Mouse (Mus musculus): ENCODE results near the gene Cenpi. TPM values are rescaled to one million over a fixed set of nuclear protein-coding genes. Genes with fewer than 3 reads are reported as not detected.

The Cenpi gene
- 24.5 and 26.6 TPM in 2 replicates for polyA plus RNA-seq (2015; fragmentation: Nextera tagmentation; extraction: Ambion mirVana)

DNA sequence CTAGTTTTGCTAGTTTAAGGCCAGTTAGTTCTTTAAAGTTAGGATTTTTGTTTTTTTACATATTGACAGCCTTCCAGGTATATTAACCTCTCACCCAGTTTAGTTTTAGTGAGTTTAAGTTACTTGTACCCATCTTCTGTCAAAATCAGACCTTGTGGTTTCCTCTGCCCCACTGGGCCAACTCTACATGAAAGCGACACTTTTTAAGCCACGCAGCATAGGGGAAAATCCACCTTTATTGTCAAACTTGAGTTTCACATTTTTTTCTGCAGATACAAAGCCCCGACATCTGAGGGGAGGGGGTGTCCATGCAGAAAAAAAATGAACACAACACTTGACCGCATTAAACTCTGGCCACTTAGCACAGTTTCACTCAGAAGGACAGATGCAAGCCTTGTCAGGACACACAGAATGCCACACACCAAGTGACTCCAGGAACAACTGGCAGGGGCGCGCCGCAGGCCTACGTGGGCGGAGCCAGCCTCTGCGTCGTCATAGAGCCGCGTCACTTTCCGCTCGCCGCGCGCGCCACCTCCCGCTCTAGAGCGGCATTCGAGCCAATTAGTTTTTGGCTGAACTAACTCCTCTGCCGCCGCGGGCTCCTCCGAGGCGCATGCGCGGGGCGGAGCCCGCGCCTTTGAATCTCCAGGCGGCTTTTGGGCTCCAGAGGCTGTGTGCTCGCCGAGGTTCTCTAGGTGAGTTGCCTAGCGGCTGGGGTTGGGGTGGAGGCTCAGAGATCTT lies at the start of gene Cenpi:
Gene Cenpi (plus strand): TSS at position 551 of the 741 bp plus-strand sequence.
- Histone ChIP-seq H3K36me3 (no peaks in the 10 kb centered on the region), H3K27me3 (replicated peaks) (no peaks in the 10 kb centered on the region), H3K4me3 (replicated peaks) (peak within 1 kb of the TSS; percentile 45), H3K4me1 (replicated peaks) (no peaks in the 10 kb centered on the region), H3K9me3 (no peaks in the 10 kb centered on the region), H3K27ac (no peak within 1 kb of the TSS), H3K9ac (peak within 1 kb of the TSS; percentile 36), H3K4me2 (replicated peaks) (peak within 1 kb of the TSS; percentile 54)
- peak; percentile 98 for ATAC-seq
- WGBS, result 22% methylated on average over 36 of the region's 36 CpGs

GRCm38 (mm10) chrX:134261191-134261590 lies 46.7 kb upstream of the Cenpi start:
- 70% methylated on average over 5 of the region's 5 CpGs for WGBS
- Histone ChIP-seq H3K4me2 (replicated peaks) (no peak overlapping the region), H3K27ac (no peak overlapping the region), H3K27me3 (replicated peaks) (no peaks in the 10 kb centered on the region), H3K36me3 (no peaks in the 10 kb centered on the region), H3K4me3 (replicated peaks) (no peak overlapping the region), H3K9ac (no peak overlapping the region), H3K9me3 (no peaks in the 10 kb centered on the region), H3K4me1 (replicated peaks) (no peaks in the 10 kb centered on the region)
- ATAC-seq, result no peak

DNA sequence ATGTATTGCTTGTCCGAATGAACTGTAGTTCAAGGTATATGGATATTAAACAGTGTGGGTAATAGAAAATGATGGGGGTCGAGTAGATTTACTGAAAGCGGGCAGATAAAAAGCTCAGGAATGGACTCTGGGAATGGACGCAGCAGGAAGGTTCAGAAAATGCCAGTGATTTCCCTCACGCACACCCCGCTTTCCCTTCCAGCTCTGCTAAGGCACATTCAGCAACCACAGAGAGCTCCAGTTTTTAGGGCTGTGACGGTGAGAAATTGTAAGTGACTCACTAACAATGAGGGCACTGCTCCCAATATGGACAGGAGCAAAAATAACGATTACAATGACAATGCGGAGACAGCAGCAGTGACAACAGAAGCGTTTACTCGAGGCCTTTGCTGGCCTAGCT lies 45.8 kb upstream of the Cenpi start:
- H3K36me3 ChIP-seq, result no peaks in the 10 kb centered on the region
- H3K27me3 ChIP-seq (replicated peaks), result no peaks in the 10 kb centered on the region
- H3K4me2 ChIP-seq (replicated peaks), result no peak overlapping the region
- no peaks in the 10 kb centered on the region for H3K9me3 ChIP-seq
- H3K4me3 ChIP-seq (replicated peaks), result no peak overlapping the region
- H3K27ac ChIP-seq, result no peak overlapping the region
- 83% methylated on average over 11 of the region's 11 CpGs for WGBS
- H3K9ac ChIP-seq, result no peak overlapping the region
- H3K4me1 ChIP-seq (replicated peaks), result no peaks in the 10 kb centered on the region
- ATAC-seq, result no peak

DNA sequence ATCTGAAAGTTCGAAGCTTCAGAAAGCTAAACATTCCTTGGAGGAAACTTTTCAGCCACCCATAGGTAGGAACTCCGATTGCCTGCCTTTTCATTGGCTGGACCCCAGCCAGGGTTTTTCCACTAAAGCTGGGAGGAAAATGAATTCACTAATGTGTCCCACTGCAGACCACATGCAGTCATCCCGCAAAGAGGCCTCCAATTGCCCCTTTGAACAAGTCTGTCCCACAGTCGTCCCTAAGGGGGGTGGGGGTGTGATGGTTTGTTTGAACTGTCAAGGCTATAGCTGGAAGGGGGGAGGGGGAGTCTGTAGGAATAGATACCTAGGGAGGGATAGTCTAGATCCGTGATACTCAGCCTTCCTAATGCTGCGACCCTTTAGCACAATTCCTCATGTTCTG lies 32.2 kb upstream of the Cenpi start:
- Histone ChIP-seq H3K36me3 (no peaks in the 10 kb centered on the region), H3K27ac (peak overlapping the region; percentile 82; the same call in 1 of the 2 replicates), H3K9ac (no peak overlapping the region), H3K4me2 (replicated peaks) (peak overlapping the region; percentile 53), H3K9me3 (no peaks in the 10 kb centered on the region), H3K4me1 (replicated peaks) (no peaks in the 10 kb centered on the region), H3K27me3 (replicated peaks) (no peaks in the 10 kb centered on the region), H3K4me3 (replicated peaks) (peak overlapping the region; percentile 39)
- peak; percentile 13 for ATAC-seq
- WGBS, result 27% methylated on average over 6 of the region's 6 CpGs

DNA sequence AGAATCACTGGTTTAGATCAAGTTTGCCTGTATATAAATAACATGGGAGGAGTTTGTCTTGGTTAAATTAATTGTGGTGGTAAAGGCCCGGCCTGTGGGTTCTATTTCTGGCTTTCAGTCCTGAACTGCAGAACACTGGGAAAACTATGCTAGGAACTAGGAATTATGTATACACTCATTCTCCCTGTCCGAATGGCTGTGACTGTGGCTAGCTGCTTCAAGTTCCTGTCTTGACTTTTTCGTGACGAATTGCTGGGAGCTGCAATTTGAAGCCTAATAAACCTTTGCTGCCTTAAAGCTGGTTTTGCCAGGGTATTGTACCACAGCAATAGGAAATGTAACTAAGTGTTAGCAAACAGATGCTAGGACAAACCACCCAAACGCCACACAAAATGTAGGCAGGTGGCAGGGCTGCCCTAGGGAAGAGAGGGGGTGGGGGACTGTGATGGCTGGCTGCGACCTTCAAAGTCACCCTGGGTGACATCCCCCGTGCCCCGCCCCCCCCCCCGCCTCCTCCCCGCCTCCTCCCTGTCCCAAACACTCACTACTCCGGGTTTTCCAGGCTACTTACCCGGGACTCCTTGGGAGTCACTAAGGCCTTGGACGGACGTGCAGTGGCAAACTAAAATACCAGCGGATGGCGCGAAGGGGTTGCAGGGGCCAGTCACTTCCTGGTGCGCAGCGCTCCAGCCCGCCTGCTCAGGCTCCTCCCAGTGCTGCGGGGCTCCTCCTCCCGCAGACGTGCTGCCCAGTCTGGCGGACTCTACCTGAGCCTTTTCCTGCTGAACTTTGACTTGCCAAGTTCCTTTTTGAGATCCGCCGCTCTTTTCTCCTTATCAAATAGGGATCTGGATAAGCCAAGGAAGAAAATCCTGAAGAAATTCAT lies 31.4 kb upstream of the Cenpi start, which contains the start of gene Trmt2b:
Gene Trmt2b (minus strand): TSS at position 710 of the 886 bp plus-strand sequence.
- peak within 1 kb of the TSS; percentile 23; the same call in 1 of the 2 replicates for H3K9ac ChIP-seq
- peak; percentile 97 for ATAC-seq

GRCm38 (mm10) chrX:134280531-134280930 lies 27.4 kb upstream of the Cenpi start:
- H3K4me3 ChIP-seq (replicated peaks), result no peak overlapping the region
- H3K9me3 ChIP-seq, result no peaks in the 10 kb centered on the region
- no peaks in the 10 kb centered on the region for H3K27me3 ChIP-seq (replicated peaks)
- 87% methylated on average over 3 of the region's 3 CpGs for WGBS
- H3K4me1 ChIP-seq (replicated peaks), result no peaks in the 10 kb centered on the region
- H3K9ac ChIP-seq, result no peak overlapping the region
- no peak overlapping the region for H3K27ac ChIP-seq
- no peak for ATAC-seq
- H3K36me3 ChIP-seq, result no peaks in the 10 kb centered on the region
- no peak overlapping the region for H3K4me2 ChIP-seq (replicated peaks)

More for the DNA sequence above, 31.4 kb upstream of the Cenpi start, which contains the start of gene Trmt2b:
- H3K4me3 ChIP-seq (replicated peaks), result peak within 1 kb of the TSS; percentile 39
- H3K4me1 ChIP-seq (replicated peaks), result no peaks in the 10 kb centered on the region
- H3K27ac ChIP-seq, result peak within 1 kb of the TSS; percentile 82
- no peaks in the 10 kb centered on the region for H3K9me3 ChIP-seq
- WGBS, result 15% methylated on average over 22 of the region's 26 CpGs
- H3K27me3 ChIP-seq (replicated peaks), result no peaks in the 10 kb centered on the region
- H3K36me3 ChIP-seq, result no peaks in the 10 kb centered on the region
- peak within 1 kb of the TSS; percentile 53 for H3K4me2 ChIP-seq (replicated peaks)

DNA sequence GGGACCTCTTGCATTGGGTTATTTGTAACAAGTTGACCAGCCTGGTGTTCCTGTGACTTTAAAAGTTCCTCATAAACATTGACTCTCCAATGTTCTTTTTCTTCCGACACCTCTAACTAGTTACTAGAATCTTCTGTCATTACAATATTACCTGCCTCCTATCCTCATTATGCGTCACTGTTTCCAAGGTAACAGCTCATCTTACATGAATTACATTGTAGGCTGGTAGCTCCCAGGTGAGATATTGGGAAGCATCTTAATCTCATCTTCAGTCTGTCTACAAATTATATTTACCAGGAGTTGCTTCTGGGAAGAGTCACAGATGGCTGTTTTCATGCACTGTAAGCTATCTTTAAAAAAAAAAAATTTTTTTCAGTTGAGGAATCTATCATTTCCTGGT lies 22.8 kb upstream of the Cenpi start:
- no peaks in the 10 kb centered on the region for H3K36me3 ChIP-seq
- 87% methylated on average over 2 of the region's 2 CpGs for WGBS
- no peaks in the 10 kb centered on the region for H3K9me3 ChIP-seq
- no peak overlapping the region for H3K27ac ChIP-seq
- no peak overlapping the region for H3K4me2 ChIP-seq (replicated peaks)
- no peaks in the 10 kb centered on the region for H3K4me1 ChIP-seq (replicated peaks)
- no peak for ATAC-seq
- H3K27me3 ChIP-seq (replicated peaks), result no peaks in the 10 kb centered on the region
- H3K4me3 ChIP-seq (replicated peaks), result no peak overlapping the region
- no peak overlapping the region for H3K9ac ChIP-seq

DNA sequence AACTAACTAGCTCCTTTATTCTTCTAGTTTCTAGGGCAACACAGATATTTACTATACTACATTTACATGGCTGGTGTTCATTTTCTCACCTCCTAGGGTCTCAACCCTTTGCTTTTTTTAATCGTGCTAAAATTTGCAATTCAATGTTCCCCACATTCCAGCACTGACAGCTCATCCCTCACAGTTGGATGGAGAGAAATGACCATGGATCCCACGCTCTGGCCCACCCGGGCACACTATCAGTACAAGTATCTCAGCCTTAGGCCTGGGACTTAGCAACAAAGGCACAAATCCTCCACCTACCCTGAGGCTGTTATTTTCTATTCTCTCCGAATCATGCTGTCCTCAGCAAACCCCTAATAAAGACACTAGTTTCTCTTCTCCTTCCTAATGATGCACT lies 22.1 kb upstream of the Cenpi start:
- 70% methylated on average over 4 of the region's 4 CpGs for WGBS
- Histone ChIP-seq H3K27ac (no peak overlapping the region), H3K9ac (no peak overlapping the region)

DNA sequence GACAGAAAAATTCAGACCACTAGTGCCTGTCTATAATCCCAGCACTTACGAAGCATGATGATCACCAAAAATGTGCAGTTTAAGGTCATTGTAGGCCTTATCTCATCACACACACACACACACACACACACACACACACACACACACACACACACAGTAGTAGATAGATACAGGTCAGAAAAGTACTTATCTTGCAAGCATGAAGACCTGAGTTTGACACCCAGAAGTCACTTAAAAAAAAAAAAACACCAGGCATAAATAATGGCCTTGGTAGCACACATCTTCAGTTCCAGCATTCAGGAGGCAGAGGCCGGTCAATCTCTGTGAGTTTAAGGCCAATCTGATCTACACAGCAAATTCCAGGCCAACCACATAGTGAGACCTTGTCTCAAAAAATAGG lies 20.6 kb upstream of the Cenpi start:
- Histone ChIP-seq H3K27me3 (replicated peaks) (no peaks in the 10 kb centered on the region), H3K36me3 (no peaks in the 10 kb centered on the region), H3K9ac (no peak overlapping the region), H3K4me2 (replicated peaks) (no peak overlapping the region), H3K4me1 (replicated peaks) (no peaks in the 10 kb centered on the region), H3K9me3 (no peaks in the 10 kb centered on the region), H3K4me3 (replicated peaks) (no peak overlapping the region), H3K27ac (no peak overlapping the region)
- WGBS, result 90% methylated on average over 2 of the region's 2 CpGs
- no peak for ATAC-seq

More for the DNA sequence above, 22.1 kb upstream of the Cenpi start:
- no peak for ATAC-seq
- no peaks in the 10 kb centered on the region for H3K9me3 ChIP-seq
- H3K4me3 ChIP-seq (replicated peaks), result no peak overlapping the region
- H3K4me1 ChIP-seq (replicated peaks), result no peaks in the 10 kb centered on the region
- H3K36me3 ChIP-seq, result no peaks in the 10 kb centered on the region
- H3K4me2 ChIP-seq (replicated peaks), result no peak overlapping the region
- no peaks in the 10 kb centered on the region for H3K27me3 ChIP-seq (replicated peaks)

DNA sequence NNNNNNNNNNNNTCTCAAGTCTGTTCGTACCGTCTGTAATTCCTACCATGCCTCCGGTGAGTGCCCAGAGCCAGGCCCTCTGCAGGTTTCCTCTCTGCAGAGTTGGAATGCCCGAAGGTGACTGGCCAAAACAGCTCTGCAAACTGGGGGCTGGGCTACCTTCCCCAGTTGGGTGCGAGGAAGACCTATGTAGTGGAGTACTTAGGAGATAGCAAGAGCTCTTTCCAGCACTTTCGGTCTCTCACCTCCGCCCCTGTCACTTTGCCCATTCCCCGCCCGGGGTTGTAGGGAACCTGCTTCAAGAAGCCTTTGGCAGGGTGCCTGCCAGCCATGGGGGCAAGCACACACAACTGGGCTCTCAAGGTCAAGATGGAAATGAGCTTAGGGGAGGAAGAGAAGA lies 11.6 kb upstream of the Cenpi start:
- peak; percentile 39; the same call in 1 of the 2 replicates for ATAC-seq
- no peaks in the 10 kb centered on the region for H3K4me1 ChIP-seq (replicated peaks)
- H3K4me3 ChIP-seq (replicated peaks), result peak overlapping the region; percentile 35
- H3K9ac ChIP-seq, result no peak overlapping the region
- H3K4me2 ChIP-seq (replicated peaks), result peak overlapping the region; percentile 70
- H3K36me3 ChIP-seq, result no peaks in the 10 kb centered on the region
- H3K27me3 ChIP-seq (replicated peaks), result 0 out of 2 replicates have a peak, but pooled peaks cover 2% of the 10 kb centered on the region
- H3K9me3 ChIP-seq, result no peaks in the 10 kb centered on the region
- no peak overlapping the region for H3K27ac ChIP-seq
- 42% methylated on average over 9 of the region's 9 CpGs for WGBS

- no peaks in the 10 kb centered on the region for H3K36me3 ChIP-seq
- peak overlapping the region; percentile 70 for H3K4me2 ChIP-seq (replicated peaks)
- no peaks in the 10 kb centered on the region for H3K9me3 ChIP-seq
- H3K27me3 ChIP-seq (replicated peaks), result 0 out of 2 replicates have a peak, but pooled peaks cover 2% of the 10 kb centered on the region
- H3K4me1 ChIP-seq (replicated peaks), result no peaks in the 10 kb centered on the region
- H3K27ac ChIP-seq, result no peak overlapping the region
- no peak overlapping the region for H3K9ac ChIP-seq
- peak; percentile 55; the same call in 1 of the 2 replicates for ATAC-seq
- H3K4me3 ChIP-seq (replicated peaks), result peak overlapping the region; percentile 35
- 29% methylated on average over 7 of the region's 7 CpGs for WGBS
Observed at GRCm38 (mm10) chrX:134296737-134297136, 11.1 kb upstream of the Cenpi start.

DNA sequence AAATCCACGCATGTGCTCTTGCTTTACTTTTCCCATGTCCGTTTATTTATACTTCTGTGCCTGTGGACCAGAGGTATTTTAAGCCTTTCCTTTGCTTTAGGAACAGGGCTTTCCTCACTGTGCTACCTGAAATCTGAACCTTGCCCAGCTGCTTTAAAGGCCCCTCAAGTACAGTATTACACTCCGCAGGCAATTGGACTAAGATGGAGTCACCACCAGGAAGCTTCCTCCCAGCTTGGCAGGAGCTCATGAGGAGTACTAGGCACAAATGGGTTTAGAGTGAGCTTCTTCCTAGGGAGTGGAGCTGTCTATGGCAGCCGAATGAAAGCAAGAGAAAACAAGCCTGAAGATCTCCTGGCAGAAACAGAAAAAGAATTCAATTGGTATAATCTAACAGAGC lies 10.7 kb upstream of the Cenpi start:
- peak overlapping the region; percentile 70; the same call in 1 of the 2 replicates for H3K4me2 ChIP-seq (replicated peaks)

More for the DNA sequence above, 10.7 kb upstream of the Cenpi start:
- WGBS, result 44% methylated on average over 4 of the region's 4 CpGs
- Histone ChIP-seq H3K27me3 (replicated peaks) (0 out of 2 replicates have a peak, but pooled peaks cover 2% of the 10 kb centered on the region), H3K9me3 (no peaks in the 10 kb centered on the region), H3K4me1 (replicated peaks) (no peaks in the 10 kb centered on the region), H3K4me3 (replicated peaks) (no peak overlapping the region), H3K36me3 (no peaks in the 10 kb centered on the region), H3K9ac (no peak overlapping the region), H3K27ac (no peak overlapping the region)
- ATAC-seq, result peak; percentile 55; the same call in 1 of the 2 replicates

All from intestine, embryonic 15.5 days (tissue).